Mouse (Mus musculus): Measurements from ENCODE around the gene Ptprt.
"Not testable (repeated sequence)": the region's sequence is repeated elsewhere in the genome, so short reads cannot be mapped to it uniquely, and the experiment has no call there.

Gene Ptprt

DNA sequence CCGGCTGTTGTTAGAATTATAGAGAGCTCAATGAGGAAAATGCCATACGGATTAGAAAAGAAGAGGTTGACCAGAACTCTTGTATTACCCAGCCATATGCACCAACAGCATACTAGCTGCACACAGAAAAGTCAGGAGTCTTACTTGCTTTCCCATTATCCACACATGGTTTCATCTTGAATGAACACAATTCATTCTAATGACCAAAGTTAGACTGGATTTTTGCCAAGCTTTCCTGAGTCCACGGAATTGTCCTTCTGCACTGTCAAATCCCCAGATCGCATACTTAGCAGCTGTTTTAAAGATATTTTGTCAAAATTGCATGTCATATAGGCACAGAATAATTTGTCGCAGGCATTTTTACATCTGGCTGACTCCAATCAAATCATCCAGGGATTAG, 463.6 kb downstream of the Ptprt start:
- DNase-seq (ENCODE audit: low spot score): no peak

DNA sequence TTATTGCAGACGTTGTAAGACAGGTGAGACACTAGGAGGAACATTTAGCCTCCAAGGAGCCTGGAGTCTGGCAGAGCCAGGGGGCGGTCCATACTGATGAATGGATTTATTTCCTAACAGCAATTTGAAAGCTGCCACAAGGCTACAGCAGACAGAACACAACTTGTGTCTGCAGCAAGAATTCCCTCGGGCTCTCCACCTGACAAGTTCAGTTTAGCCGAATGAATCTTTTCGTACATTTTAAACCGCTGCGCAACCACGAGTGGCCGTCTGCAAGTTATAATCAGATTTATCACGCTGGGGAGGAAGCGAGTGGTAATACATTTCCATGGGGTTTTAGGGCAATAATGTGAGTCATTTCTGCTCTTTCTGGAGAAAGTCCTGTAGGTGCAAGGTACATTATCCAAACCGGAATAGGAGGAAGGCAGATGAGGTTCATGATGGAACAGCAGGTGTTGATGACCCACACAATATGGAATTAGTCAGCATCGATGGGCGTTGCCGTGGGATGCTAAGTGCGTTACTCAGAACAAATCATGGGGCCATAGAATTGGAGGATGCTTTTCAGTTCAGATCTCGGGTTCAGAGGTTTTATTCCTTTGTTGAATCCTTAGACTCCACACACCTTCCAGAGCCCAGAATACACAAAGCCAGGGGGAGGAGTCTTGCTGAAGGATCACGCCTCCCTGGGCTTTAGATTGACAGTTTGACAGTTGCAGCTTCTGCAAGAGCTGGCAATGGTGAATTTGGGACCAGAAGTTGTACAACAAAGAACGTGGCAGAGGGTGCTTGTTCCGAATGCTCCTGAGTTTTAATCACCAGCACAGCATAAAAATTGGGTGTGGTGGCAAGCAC, 478.1 kb downstream of the Ptprt start:
- no peak for DNase-seq (ENCODE audit: low spot score)

- DNase-seq (ENCODE audit: low spot score): no peak
Measured at GRCm38 (mm10) chr2:162181826-162182225, 479.1 kb downstream of the Ptprt start.

DNA sequence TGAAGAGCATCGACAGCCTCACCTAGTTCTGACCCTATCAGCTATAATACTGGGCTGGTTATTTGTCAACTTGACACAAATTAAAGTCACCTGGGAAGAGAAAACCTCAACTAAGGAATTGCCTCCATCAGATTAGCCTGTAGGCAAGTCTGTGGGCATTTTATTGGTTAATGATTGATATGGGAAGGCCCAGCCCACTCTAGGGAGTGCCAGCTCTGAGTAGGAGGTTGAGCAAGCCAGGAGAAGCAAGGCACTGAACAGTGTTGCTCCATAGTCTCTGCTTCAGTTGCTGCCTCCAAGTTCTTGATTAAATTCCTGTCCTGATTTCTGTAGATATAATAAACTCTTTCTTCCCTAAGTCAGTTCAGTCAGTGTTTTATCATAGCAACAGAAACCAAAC, 488.4 kb downstream of the Ptprt start:
- DNase-seq (ENCODE audit: low spot score): no peak

DNA sequence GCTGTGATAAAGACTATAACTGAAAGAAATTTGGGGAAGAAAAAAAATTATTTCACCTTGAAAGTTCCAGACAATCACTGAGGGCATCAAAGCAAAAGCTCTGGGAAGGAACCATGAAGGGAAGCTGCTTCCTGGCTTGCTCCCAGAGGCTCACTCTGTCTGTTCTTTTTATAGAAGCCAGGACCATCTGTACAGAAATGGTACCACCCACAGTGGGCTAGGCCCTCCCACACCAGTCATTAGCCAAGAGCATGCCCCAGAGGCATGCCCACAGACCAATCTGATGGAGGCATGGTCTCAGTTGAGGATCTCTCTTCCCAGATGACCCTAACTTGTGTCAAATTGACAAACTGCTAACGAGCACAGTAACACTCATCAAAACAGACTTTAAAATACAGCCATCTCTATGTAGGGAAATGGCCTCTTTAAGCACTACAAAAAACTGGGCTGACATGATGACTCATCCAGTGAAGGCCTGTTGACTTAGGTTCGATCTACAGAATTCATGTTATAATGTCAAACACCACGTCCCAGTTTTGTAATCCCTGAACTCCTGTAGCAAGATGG, 519.0 kb downstream of the Ptprt start:
- DNase-seq (ENCODE audit: low spot score): no peak

DNA sequence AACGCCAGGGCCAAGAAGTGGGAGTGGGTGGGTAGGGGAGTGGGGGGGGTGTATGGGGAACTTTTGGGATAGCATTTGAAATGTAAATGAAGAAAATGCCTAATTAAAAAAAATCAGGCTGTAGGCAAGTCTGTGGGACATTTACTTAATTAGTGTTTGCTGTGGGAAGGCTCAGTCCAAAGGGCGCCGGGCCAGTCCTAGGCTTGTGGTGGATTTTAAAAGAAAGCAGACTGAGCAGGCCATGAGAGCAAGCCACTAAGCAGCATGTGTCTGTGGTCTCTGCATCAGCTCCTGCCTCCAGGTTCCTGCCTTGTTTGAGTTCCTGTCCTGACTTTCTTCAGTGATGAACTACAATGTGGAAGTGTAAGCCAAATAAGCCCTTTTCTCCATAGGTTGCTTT, 524.8 kb downstream of the Ptprt start:
- DNase-seq (ENCODE audit: low spot score): not testable (repeated sequence)

DNA sequence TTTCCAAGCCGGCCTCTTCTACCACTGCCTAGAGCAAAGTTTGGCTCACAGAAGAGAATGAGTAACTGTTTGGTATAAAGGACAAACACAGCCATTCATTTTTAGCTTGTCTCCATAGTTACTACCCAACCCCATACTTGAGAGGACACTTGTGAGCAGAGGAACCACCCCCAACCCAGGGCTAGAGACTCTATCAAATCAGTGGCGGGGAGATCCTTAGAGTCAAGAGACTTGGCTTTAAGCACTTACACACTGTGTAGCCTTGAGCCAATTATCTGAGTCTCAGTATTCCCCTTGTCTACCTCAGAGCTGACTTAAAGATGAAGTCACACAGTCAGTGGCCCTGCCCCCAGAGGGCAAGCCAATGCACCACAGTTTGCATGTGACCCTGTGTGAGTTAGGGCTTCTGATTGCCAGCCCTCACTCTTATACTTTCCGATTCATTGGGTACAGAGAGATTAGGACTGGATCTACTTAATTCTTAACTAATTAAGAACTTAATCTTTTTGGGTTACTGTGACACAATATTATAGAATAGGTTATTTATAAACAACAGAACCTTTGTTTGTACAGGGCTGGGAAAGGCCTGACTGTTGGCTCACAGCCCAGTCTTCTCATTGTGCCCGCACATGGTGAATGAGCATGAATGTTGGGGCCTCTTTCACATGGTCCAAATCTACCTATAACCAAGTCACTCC, 529.2 kb downstream of the Ptprt start:
- no peak for DNase-seq (ENCODE audit: low spot score)

DNA sequence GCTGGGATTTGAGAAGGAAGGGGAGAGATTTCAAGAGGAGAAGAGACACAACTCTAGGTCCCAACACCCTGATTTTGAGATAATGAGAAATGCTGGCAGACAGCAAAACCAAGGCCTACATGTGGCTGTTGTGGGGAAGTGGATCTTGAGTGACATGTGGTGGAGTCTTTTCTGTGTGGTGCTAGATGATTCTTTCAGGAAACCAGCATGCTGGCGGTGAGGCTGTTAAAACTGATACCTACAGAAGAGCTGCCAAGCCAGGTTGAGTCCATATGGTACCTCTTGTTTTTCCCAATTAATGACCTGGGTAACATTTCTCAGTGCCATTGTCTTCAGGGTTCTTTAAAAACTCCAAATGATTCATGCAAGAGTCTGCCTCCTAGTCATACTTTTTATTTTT, 531.1 kb downstream of the Ptprt start:
- no peak for DNase-seq (ENCODE audit: low spot score)

GRCm38 (mm10) chr2:162118041-162118440, 542.9 kb downstream of the Ptprt start:
- no peak for DNase-seq (ENCODE audit: low spot score)

- DNase-seq (ENCODE audit: low spot score): no peak
Measured at GRCm38 (mm10) chr2:162082391-162082790, 578.6 kb downstream of the Ptprt start.

DNA sequence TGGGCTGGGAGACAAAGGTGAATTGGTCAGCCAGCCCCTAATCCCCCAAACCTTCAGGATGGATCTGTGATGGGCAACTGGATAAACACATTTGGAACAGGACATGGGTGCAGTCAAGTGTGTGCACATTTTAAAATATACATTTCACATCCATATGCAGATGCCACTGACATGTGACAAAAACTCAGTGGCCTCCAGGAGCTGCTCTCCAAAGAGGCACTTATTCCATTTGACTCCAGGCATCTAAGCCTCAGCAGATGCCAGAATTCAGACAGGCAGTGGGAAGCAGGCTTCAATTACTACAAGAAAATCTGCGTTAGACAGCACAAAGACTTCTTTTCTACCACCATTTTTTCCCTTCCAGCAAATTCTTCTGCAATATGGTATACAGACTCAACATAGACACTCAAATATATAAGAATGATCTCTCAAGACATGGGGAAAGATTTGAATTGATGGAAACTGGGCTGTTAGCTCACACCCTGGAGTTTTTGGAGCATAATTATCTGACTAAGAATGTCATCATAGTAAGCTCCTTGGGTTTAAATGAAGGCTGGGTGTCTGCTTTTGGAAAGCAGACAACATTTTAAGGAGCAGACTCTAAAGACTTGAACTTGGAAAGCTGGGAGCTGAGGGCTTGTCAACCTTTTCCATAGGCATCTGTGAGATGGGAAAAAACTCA, 580.1 kb downstream of the Ptprt start:
- DNase-seq (ENCODE audit: low spot score): no peak

- DNase-seq (ENCODE audit: low spot score): no peak
Measured at GRCm38 (mm10) chr2:162078571-162079280, 582.2 kb downstream of the Ptprt start.

DNA sequence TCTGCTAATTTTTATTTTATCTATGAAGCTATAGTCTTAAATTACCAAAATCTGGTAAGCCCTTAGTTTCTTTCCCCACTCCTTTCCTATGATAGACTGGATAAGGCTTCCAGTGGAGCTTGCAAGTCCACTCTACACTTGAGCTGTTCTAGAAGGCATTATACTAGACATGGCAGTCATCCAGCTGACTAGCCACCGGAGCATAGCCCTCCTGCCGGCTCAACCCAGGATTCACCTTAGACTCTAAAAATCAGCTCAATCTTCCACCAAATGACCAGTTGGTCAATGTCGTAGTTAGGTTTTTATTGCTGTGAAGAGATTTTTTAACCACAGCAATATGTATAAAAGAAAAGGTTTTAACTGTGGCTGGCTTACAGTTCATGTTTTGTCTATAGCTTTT, 608.1 kb downstream of the Ptprt start:
- no peak for DNase-seq (ENCODE audit: low spot score)

- DNase-seq (ENCODE audit: low spot score): no peak
Measured at GRCm38 (mm10) chr2:162050198-162050597, 610.7 kb downstream of the Ptprt start.

- no peak for DNase-seq (ENCODE audit: low spot score)
Measured at GRCm38 (mm10) chr2:162035615-162036014, 625.3 kb downstream of the Ptprt start.

DNA sequence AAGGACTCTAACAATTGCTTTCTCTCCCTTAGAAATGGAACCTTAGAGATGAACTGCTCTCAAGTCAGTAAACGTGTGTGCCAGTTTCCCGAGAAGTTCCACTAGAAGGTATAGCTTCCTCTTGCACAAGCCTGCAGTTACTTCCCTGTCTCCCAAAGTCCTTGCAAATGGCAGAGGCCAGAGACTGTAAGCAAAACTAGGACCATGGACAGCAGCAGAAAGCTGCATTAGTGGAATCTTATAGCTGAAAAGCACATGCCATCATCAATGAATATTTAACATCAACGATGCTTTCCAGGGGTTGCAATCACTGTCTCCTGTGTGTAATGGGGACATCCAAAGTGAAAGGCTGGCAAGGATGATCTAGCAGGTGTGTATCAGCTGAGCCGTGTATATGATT, 629.3 kb downstream of the Ptprt start:
- DNase-seq (ENCODE audit: low spot score): no peak

DNA sequence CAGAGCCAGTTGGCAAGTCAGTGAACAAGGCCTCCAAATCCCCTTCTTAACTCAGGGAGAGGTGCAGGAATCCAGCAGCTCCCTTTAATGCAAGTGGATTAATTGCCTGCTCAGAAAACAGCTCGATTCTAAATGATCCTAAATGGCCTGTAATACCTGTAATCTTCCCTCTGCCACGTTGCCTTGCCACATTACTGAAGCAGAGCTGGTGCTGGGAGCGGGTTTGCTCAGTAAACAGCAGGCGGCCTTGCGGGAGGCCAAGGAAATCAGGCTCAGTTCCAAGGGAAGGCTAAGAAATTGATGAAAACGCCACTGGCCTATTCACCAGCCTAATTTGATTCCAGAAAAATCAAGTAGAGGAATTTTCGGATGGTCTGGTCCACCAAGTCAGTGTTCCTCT, 659.9 kb downstream of the Ptprt start:
- no peak for DNase-seq (ENCODE audit: low spot score)

GRCm38 (mm10) chr2:161982311-161982710, 678.6 kb downstream of the Ptprt start:
- DNase-seq (ENCODE audit: low spot score): no peak

- no peak for DNase-seq (ENCODE audit: low spot score)
Measured at GRCm38 (mm10) chr2:161961179-161962163, 699.5 kb downstream of the Ptprt start.

DNA sequence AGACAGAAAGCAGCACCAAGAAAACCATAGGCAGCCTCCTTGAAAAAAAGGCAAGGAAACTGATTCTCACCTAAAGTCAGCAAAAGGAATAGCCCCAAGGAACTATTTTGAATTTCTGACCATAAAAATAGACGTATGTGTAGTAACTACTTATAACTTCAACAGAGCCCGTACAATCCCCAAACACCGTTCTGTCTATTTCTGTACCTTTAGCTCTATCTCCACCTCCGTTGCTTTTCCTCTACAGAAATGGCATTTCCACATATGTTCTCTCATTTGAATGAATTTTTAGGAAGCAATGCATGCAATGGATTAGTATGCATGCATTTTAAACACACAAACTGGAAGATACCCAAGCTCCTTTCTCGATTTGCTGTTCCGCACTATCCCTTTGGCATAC, 715.5 kb downstream of the Ptprt start:
- no peak for DNase-seq (ENCODE audit: low spot score)

GRCm38 (mm10) chr2:161944689-161945088, 716.3 kb downstream of the Ptprt start:
- DNase-seq (ENCODE audit: low spot score): no peak
